Mouse (Mus musculus) layer of hippocampus, adult 9-11 months (tissue): ENCODE data around the gene Ddx58.

Source experiments
- DNase-seq: peaks from one replicate; pipeline ENCODE4 v3.0.0; 2022

Gene Ddx58

GRCm38 (mm10) chr4:40233062-40233664 is 6.5 kb downstream of the Ddx58 start:
- no peak for DNase-seq

- DNase-seq = no peak
Observed at GRCm38 (mm10) chr4:40229723-40230122, 9.9 kb downstream of the Ddx58 start.

GRCm38 (mm10) chr4:40227886-40228285 is 11.7 kb downstream of the Ddx58 start:
- no peak for DNase-seq

GRCm38 (mm10) chr4:40227131-40227530 is 12.5 kb downstream of the Ddx58 start:
- DNase-seq = no peak

- no peak for DNase-seq
Observed at GRCm38 (mm10) chr4:40226095-40226494, 13.5 kb downstream of the Ddx58 start.

GRCm38 (mm10) chr4:40221876-40222585 is 17.6 kb downstream of the Ddx58 start:
- DNase-seq = no peak

- DNase-seq = no peak
Observed at GRCm38 (mm10) chr4:40221004-40221760, 18.4 kb downstream of the Ddx58 start.

- no peak for DNase-seq
Observed at GRCm38 (mm10) chr4:40220437-40220836, 19.2 kb downstream of the Ddx58 start.

- DNase-seq = no peak
Observed at GRCm38 (mm10) chr4:40218382-40218781, 21.2 kb downstream of the Ddx58 start.

- DNase-seq = no peak
Observed at GRCm38 (mm10) chr4:40217910-40218309, 21.7 kb downstream of the Ddx58 start.

- DNase-seq = no peak
Observed at GRCm38 (mm10) chr4:40212177-40212576, 27.5 kb downstream of the Ddx58 start.

GRCm38 (mm10) chr4:40207701-40208100 is 31.9 kb downstream of the Ddx58 start:
- DNase-seq = no peak

GRCm38 (mm10) chr4:40205231-40205903 is 34.3 kb downstream of the Ddx58 start:
- DNase-seq = no peak

GRCm38 (mm10) chr4:40204374-40204773 is 35.3 kb downstream of the Ddx58 start:
- no peak for DNase-seq

- no peak for DNase-seq
Observed at GRCm38 (mm10) chr4:40202205-40202604, 37.4 kb downstream of the Ddx58 start.

GRCm38 (mm10) chr4:40195336-40195735 is 44.3 kb downstream of the Ddx58 start:
- no peak for DNase-seq

- DNase-seq = no peak
Observed at GRCm38 (mm10) chr4:40193461-40193860, 46.2 kb downstream of the Ddx58 start.

GRCm38 (mm10) chr4:40192246-40192645 is 47.4 kb downstream of the Ddx58 start:
- DNase-seq = no peak

- no peak for DNase-seq
Observed at GRCm38 (mm10) chr4:40187956-40188355, 51.7 kb downstream of the Ddx58 start.

- no peak for DNase-seq
Observed at GRCm38 (mm10) chr4:40184470-40184869, 55.2 kb downstream of the Ddx58 start.

GRCm38 (mm10) chr4:40183781-40184180 is 55.8 kb downstream of the Ddx58 start:
- DNase-seq = no peak

GRCm38 (mm10) chr4:40182651-40183320 is 56.8 kb downstream of the Ddx58 start:
- peak; percentile 38 for DNase-seq

GRCm38 (mm10) chr4:40181681-40182080 is 57.9 kb downstream of the Ddx58 start:
- DNase-seq = no peak
